Mouse (Mus musculus) heart, postnatal 25 days (tissue): ENCODE measurements around the gene Crlf1. TPM values are rescaled to one million over a fixed set of nuclear protein-coding genes. Genes with fewer than 3 reads are reported as not detected.

Source experiments
- DNase-seq: peaks from one replicate; pipeline ENCODE4 v3.0.0; 2022; ENCODE audit warnings: low spot score
- intact Hi-C: fragments of 180-260 bp; cut with DNase I; formaldehyde crosslinking; loops from one replicate; pipeline ENCODE4 v1.15.1; 2025
- total RNA-seq, 2 experiments: library from RNA; stranded (reverse); gene quantifications; 2 replicates each; pipeline ENCODE4 v1.2.3; 2021

Crlf1 gene
- total RNA-seq, 2 experiments from 2014 or later = 0.34 to 0.81 TPM

GRCm38 (mm10) chr8:70539077-70539813 is 46.3 kb downstream of the Crlf1 start, which contains the start of gene Ell:
TSS of gene Ell (plus strand) at chr8:70539457.
- DNase-seq = peak; percentile 99
- intact Hi-C loops = loop anchor here (10.0 kb wide), 1 partner anchor 226 kb away; the partner anchor contains the start of gene Mpv17l2

- no peak for DNase-seq
- intact Hi-C loops = loop anchor here (10.0 kb wide), 1 partner anchor 55 kb away; the partner anchor contains the start of gene Isyna1
Measured at GRCm38 (mm10) chr8:70540013-70540506, 47.1 kb downstream of the Crlf1 start.

GRCm38 (mm10) chr8:70540507-70541071 is 47.6 kb downstream of the Crlf1 start:
- intact Hi-C loops = loop anchor here (10.0 kb wide), 1 partner anchor 54 kb away; the partner anchor contains the start of gene Isyna1

GRCm38 (mm10) chr8:70541081-70541480 is 48.1 kb downstream of the Crlf1 start:
- no peak for DNase-seq
- intact Hi-C loops = loop anchor here (10.0 kb wide), 1 partner anchor 54 kb away; the partner anchor contains the start of gene Isyna1

More at GRCm38 (mm10) chr8:70540507-70541071, 47.6 kb downstream of the Crlf1 start:
- no peak for DNase-seq

- intact Hi-C loops = loop anchor here (10.0 kb wide), 1 partner anchor 51 kb away; the partner anchor contains the start of gene Isyna1
- peak; percentile 45 for DNase-seq
Measured at GRCm38 (mm10) chr8:70544200-70544687, 51.3 kb downstream of the Crlf1 start.

GRCm38 (mm10) chr8:70546412-70546811 is 53.5 kb downstream of the Crlf1 start:
- intact Hi-C loops = loop anchor here (10.0 kb wide), 1 partner anchor 48 kb away; the partner anchor contains the start of gene Isyna1
- DNase-seq = no peak

- intact Hi-C loops = loop anchor here (10.0 kb wide), 1 partner anchor 47 kb away; the partner anchor contains the start of gene Isyna1
Measured at GRCm38 (mm10) chr8:70547762-70548161, 54.8 kb downstream of the Crlf1 start.

GRCm38 (mm10) chr8:70549412-70550184 is 56.6 kb downstream of the Crlf1 start:
- intact Hi-C loops = loop anchor here (10.0 kb wide), 1 partner anchor 45 kb away; the partner anchor contains the start of gene Isyna1
- no peak for DNase-seq

More at GRCm38 (mm10) chr8:70547762-70548161, 54.8 kb downstream of the Crlf1 start:
- DNase-seq = no peak

GRCm38 (mm10) chr8:70551558-70552161 is 58.7 kb downstream of the Crlf1 start:
- intact Hi-C loops = no loop called here
- no peak for DNase-seq

- intact Hi-C loops = no loop called here
- no peak for DNase-seq
Measured at GRCm38 (mm10) chr8:70552836-70553235, 59.9 kb downstream of the Crlf1 start.

Other genes starting within 250 kb of the Crlf1 start
- gene Homer3, start 210.3 kb upstream of the Crlf1 start, total RNA-seq = 10 to 100 TPM; 12.0 to 12.3 TPM
- gene Ddx49, start 190.7 kb upstream of the Crlf1 start, total RNA-seq = 10 to 100 TPM; 24.7 to 33.8 TPM
- 100 to 1,000 TPM; 145 to 159 TPM for gene Cope, start 190.6 kb upstream of the Crlf1 start, total RNA-seq
- under 1 TPM; 0.31 to 0.39 TPM for gene Cers1, start 177.4 kb upstream of the Crlf1 start, total RNA-seq
- gene Gdf1, start 163.3 kb upstream of the Crlf1 start, total RNA-seq = under 1 TPM in 1 of 2 experiments, not detected in 1; 0.21 TPM
- 10 to 100 TPM; 43.2 to 46.3 TPM for gene Upf1, start 139.9 kb upstream of the Crlf1 start, total RNA-seq
- gene Comp, start 119.6 kb upstream of the Crlf1 start, total RNA-seq = 1 to 10 TPM; 6.1 to 7.0 TPM
- 10 to 100 TPM; 10.3 to 10.6 TPM for gene Crtc1, start 53.6 kb upstream of the Crlf1 start, total RNA-seq
- 1 to 10 TPM; 7.6 to 7.7 TPM for gene Klhl26, start 16.2 kb upstream of the Crlf1 start, total RNA-seq
- not detected for gene Tmem59l, start 5.8 kb upstream of the Crlf1 start, total RNA-seq
- 100 to 1,000 TPM; 102 TPM for gene Rex1bd, start 13.6 kb downstream of the Crlf1 start, total RNA-seq
- 1,000 to 10,000 TPM; 1,533 to 1,573 TPM for gene Uba52, start 17.6 kb downstream of the Crlf1 start, total RNA-seq
- gene Fkbp8, start 34.6 kb downstream of the Crlf1 start, total RNA-seq = 100 to 1,000 TPM; 130 to 135 TPM
- gene Kxd1, start 34.8 kb downstream of the Crlf1 start, total RNA-seq = 10 to 100 TPM; 73.6 to 76.6 TPM
- 10 to 100 TPM; 11.7 to 13.3 TPM for gene Ell, start 46.3 kb downstream of the Crlf1 start, total RNA-seq
- 10 to 100 TPM; 21.5 to 25.1 TPM for gene Isyna1, start 101.2 kb downstream of the Crlf1 start, total RNA-seq
- 10 to 100 TPM; 37.0 to 37.7 TPM for gene Ssbp4, start 115.7 kb downstream of the Crlf1 start, total RNA-seq
- 1 to 10 TPM; 1.4 to 1.5 TPM for gene Lrrc25, start 123.0 kb downstream of the Crlf1 start, total RNA-seq
- under 1 TPM; 0.56 to 0.73 TPM for gene Gdf15, start 139.3 kb downstream of the Crlf1 start, total RNA-seq
- 10 to 100 TPM; 46.8 to 47.5 TPM for gene Pgpep1, start 167.2 kb downstream of the Crlf1 start, total RNA-seq
- 10 to 100 TPM; 60.6 to 62.9 TPM for gene Lsm4, start 180.1 kb downstream of the Crlf1 start, total RNA-seq
- gene Jund, start 205.8 kb downstream of the Crlf1 start, total RNA-seq = 100 to 1,000 TPM; 136 to 141 TPM
- not detected for gene Iqcn, start 210.3 kb downstream of the Crlf1 start, total RNA-seq
- not detected for gene Gm3336, start 225.4 kb downstream of the Crlf1 start, total RNA-seq
- 1 to 10 TPM; 2.5 to 3.7 TPM for gene Pde4c, start 230.6 kb downstream of the Crlf1 start, total RNA-seq